Mouse (Mus musculus): ENCODE data around the gene Olfr566. TPM values are rescaled to one million over a fixed set of nuclear protein-coding genes. Genes with fewer than 3 reads are reported as not detected.

Gene Olfr566
- polyA plus RNA-seq (2012; rRNA removed), result not detected in 2 replicates

DNA sequence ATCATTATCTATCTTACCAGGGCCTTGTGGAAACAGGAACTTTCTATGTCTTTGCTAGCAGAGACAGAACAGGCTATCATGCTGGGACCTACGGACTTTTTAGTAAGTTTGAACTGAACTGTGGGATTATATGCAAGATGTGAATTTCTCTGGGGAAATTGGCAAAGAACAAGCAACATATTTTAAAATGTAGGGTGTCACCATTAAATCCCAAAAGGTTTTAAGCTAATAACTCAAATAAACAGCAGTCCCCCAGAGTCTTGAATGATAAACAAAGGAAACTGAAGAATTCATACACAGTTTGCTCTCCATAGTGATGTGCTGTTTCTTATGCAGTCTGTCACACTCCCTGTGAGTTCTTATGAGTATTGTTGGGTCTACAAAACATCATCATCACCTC lies at the start of gene Olfr566:
TSS of gene Olfr566 (minus strand) at position 101 of the 400 bp plus-strand sequence.
- TF ChIP-seq POLR2A (IDR thresholded peaks at IDR 0.05; ENCODE audit: low read depth, low read length) (no peak), CTCF (IDR thresholded peaks at IDR 0.05; ENCODE audit: extremely low read depth, insufficient read depth, insufficient read length, insufficient replicate concordance) (no peak)
- no peaks in the 10 kb centered on the region for H3K36me3 ChIP-seq (ENCODE audit: control insufficient read depth, insufficient read depth, low read length)
- H3K27ac ChIP-seq (ENCODE audit: insufficient read depth, low read length), result no peak within 1 kb of the TSS
- H3K4me3 ChIP-seq (ENCODE audit: extremely low read depth, insufficient read depth, insufficient read length), result no peak within 1 kb of the TSS
- DNase-seq (ENCODE audit: low read depth in 1 of 2, low spot score in 2 of 2), result no peak
- 81% methylated on average over 1 of the region's 1 CpGs for WGBS
- H3K4me1 ChIP-seq (ENCODE audit: control insufficient read depth, insufficient read depth, insufficient read length), result no peaks in the 10 kb centered on the region
- no peaks in the 10 kb centered on the region for H3K27me3 ChIP-seq (ENCODE audit: control insufficient read depth, insufficient read depth, low read length)

DNA sequence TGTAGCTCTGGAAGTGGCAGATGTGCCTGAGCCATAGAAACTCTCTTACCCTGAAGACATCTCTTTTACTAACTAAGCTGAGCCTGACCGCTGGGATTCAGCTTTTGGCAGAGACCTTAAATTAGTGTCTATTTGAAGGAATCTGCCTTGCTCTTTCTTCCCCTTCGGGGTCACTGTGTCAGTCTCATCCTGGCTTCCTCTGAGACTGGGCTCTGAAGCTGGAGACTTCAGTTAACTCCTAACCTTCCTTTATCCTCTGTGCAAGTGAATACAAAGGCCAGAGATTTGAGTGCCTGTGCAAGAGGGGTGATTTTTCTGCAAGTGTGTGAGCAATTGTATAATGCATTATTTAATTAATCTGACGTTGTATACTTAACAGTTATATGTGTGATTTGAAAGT lies 32.2 kb upstream of the Olfr566 start, which contains the start of gene Olfr569:
TSS of gene Olfr569 (minus strand) at position 101 of the 400 bp plus-strand sequence.
- H3K27me3 ChIP-seq (ENCODE audit: control insufficient read depth, insufficient read depth, low read length), result no peaks in the 10 kb centered on the region
- H3K27ac ChIP-seq (ENCODE audit: insufficient read depth, low read length), result no peak within 1 kb of the TSS
- H3K4me3 ChIP-seq (ENCODE audit: extremely low read depth, insufficient read depth, insufficient read length), result no peak within 1 kb of the TSS
- DNase-seq (ENCODE audit: low read depth in 1 of 2, low spot score in 2 of 2), result no peak
- 73% methylated on average over 3 of the region's 3 CpGs for WGBS
- no peaks in the 10 kb centered on the region for H3K4me1 ChIP-seq (ENCODE audit: control insufficient read depth, insufficient read depth, insufficient read length)
- H3K36me3 ChIP-seq (ENCODE audit: control insufficient read depth, insufficient read depth, low read length), result no peaks in the 10 kb centered on the region
- no peak for TF ChIP-seq POLR2A (IDR thresholded peaks at IDR 0.05; ENCODE audit: low read depth, low read length)
- TF ChIP-seq CTCF (IDR thresholded peaks at IDR 0.05; ENCODE audit: extremely low read depth, insufficient read depth, insufficient read length, insufficient replicate concordance), result no peak

- H3K36me3 ChIP-seq (ENCODE audit: control insufficient read depth, insufficient read depth, low read length), result no peaks in the 10 kb centered on the region
- H3K4me1 ChIP-seq (ENCODE audit: control insufficient read depth, insufficient read depth, insufficient read length), result no peaks in the 10 kb centered on the region
- H3K4me3 ChIP-seq (ENCODE audit: extremely low read depth, insufficient read depth, insufficient read length), result no peak within 1 kb of the TSS
- TF ChIP-seq POLR2A (IDR thresholded peaks at IDR 0.05; ENCODE audit: low read depth, low read length), result no peak
- no peak for TF ChIP-seq CTCF (IDR thresholded peaks at IDR 0.05; ENCODE audit: extremely low read depth, insufficient read depth, insufficient read length, insufficient replicate concordance)
- no peak within 1 kb of the TSS for H3K27ac ChIP-seq (ENCODE audit: insufficient read depth, low read length)
- DNase-seq (ENCODE audit: low read depth in 1 of 2, low spot score in 2 of 2), result no peak
- no peaks in the 10 kb centered on the region for H3K27me3 ChIP-seq (ENCODE audit: control insufficient read depth, insufficient read depth, low read length)
Observed at GRCm38 (mm10) chr7:102876822-102877221, 18.3 kb upstream of the Olfr566 start, which contains the start of gene Olfr568. Gene Olfr568 (plus strand): TSS chr7:102877122.

DNA sequence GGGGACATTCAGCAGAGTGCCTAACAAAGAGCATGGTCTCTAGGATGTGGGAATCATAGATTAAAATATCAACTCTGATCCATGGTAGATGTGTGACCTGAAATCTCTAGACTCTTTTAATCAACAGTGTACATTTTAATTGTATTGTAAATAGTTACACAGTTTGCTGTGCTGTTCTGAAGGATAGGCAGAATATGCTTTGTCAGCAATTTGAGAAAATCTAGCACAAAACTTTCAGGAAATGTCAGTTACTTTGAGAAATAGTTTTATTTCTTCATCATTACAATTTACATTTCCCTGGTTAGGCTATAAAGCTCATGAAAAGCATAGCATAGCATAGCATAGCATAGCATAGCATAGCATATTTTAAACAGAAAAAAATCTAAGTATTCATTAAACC lies 2.8 kb downstream of the Olfr566 start:
- no peak for TF ChIP-seq POLR2A (IDR thresholded peaks at IDR 0.05; ENCODE audit: low read depth, low read length)
- TF ChIP-seq CTCF (IDR thresholded peaks at IDR 0.05; ENCODE audit: extremely low read depth, insufficient read depth, insufficient read length, insufficient replicate concordance), result no peak

More for the DNA sequence above, 2.8 kb downstream of the Olfr566 start:
- Histone ChIP-seq H3K36me3 (ENCODE audit: control insufficient read depth, insufficient read depth, low read length) (no peaks in the 10 kb centered on the region), H3K4me1 (ENCODE audit: control insufficient read depth, insufficient read depth, insufficient read length) (no peaks in the 10 kb centered on the region), H3K27ac (ENCODE audit: insufficient read depth, low read length) (no peak overlapping the region), H3K4me3 (ENCODE audit: extremely low read depth, insufficient read depth, insufficient read length) (no peak overlapping the region), H3K27me3 (ENCODE audit: control insufficient read depth, insufficient read depth, low read length) (no peaks in the 10 kb centered on the region)
- no peak for DNase-seq (ENCODE audit: low read depth in 1 of 2, low spot score in 2 of 2)

Other genes with a start within 250 kb of the Olfr566 start
- not detected in 2 replicates for gene Olfr553, start 240.5 kb downstream of the Olfr566 start, polyA plus RNA-seq (2012; rRNA removed)
- not detected in 2 replicates for gene Olfr554, start 220.3 kb downstream of the Olfr566 start, polyA plus RNA-seq (2012; rRNA removed)
- not detected in 2 replicates for gene Olfr555, start 199.9 kb downstream of the Olfr566 start, polyA plus RNA-seq (2012; rRNA removed)
- not detected in 2 replicates for gene Olfr556, start 193.9 kb downstream of the Olfr566 start, polyA plus RNA-seq (2012; rRNA removed)
- gene Trim68, start 171.4 kb downstream of the Olfr566 start, polyA plus RNA-seq (2012; rRNA removed), result 10.6 and 12.4 TPM in 2 replicates
- gene Olfr557, start 162.9 kb downstream of the Olfr566 start, polyA plus RNA-seq (2012; rRNA removed), result not detected in 2 replicates
- 0.07 and 0.19 TPM in 2 replicates for gene Olfr558, start 156.6 kb downstream of the Olfr566 start, polyA plus RNA-seq (2012; rRNA removed)
- gene Olfr33, start 139.7 kb downstream of the Olfr566 start, polyA plus RNA-seq (2012; rRNA removed), result not detected in 2 replicates
- not detected in 2 replicates for gene Olfr559, start 131.3 kb downstream of the Olfr566 start, polyA plus RNA-seq (2012; rRNA removed)
- gene Olfr560, start 99.4 kb downstream of the Olfr566 start, polyA plus RNA-seq (2012; rRNA removed), result not detected in 2 replicates
- gene Olfr78, start 99.3 kb downstream of the Olfr566 start, polyA plus RNA-seq (2012; rRNA removed), result 0.12 and 0.26 TPM in 2 replicates
- not detected in 2 replicates for gene Olfr561, start 87.5 kb downstream of the Olfr566 start, polyA plus RNA-seq (2012; rRNA removed)
- gene Olfr564, start 55.3 kb downstream of the Olfr566 start, polyA plus RNA-seq (2012; rRNA removed), result not detected in 2 replicates
- not detected in 2 replicates for gene Olfr568, start 18.4 kb upstream of the Olfr566 start, polyA plus RNA-seq (2012; rRNA removed)
- gene Olfr569, start 32.1 kb upstream of the Olfr566 start, polyA plus RNA-seq (2012; rRNA removed), result not detected in 2 replicates
- gene Olfr570, start 35.8 kb upstream of the Olfr566 start, polyA plus RNA-seq (2012; rRNA removed), result not detected in 2 replicates
- gene Olfr571, start 58.8 kb upstream of the Olfr566 start, polyA plus RNA-seq (2012; rRNA removed), result not detected in 2 replicates
- gene Olfr572, start 65.6 kb upstream of the Olfr566 start, polyA plus RNA-seq (2012; rRNA removed), result not detected in 2 replicates
- not detected in 2 replicates for gene Olfr573-ps1, start 83.8 kb upstream of the Olfr566 start, polyA plus RNA-seq (2012; rRNA removed)
- gene Olfr574, start 89.7 kb upstream of the Olfr566 start, polyA plus RNA-seq (2012; rRNA removed), result not detected in 2 replicates
- gene Olfr575, start 100.0 kb upstream of the Olfr566 start, polyA plus RNA-seq (2012; rRNA removed), result not detected in 2 replicates
- not detected in 2 replicates for gene Olfr576, start 103.9 kb upstream of the Olfr566 start, polyA plus RNA-seq (2012; rRNA removed)
- not detected in 2 replicates for gene Olfr577, start 117.2 kb upstream of the Olfr566 start, polyA plus RNA-seq (2012; rRNA removed)
- not detected in 2 replicates for gene Olfr578, start 130.6 kb upstream of the Olfr566 start, polyA plus RNA-seq (2012; rRNA removed)
- gene Olfr582, start 179.3 kb upstream of the Olfr566 start, polyA plus RNA-seq (2012; rRNA removed), result not detected in 2 replicates
- gene Olfr583, start 192.5 kb upstream of the Olfr566 start, polyA plus RNA-seq (2012; rRNA removed), result not detected in 2 replicates
- not detected in 2 replicates for gene Olfr584, start 223.1 kb upstream of the Olfr566 start, polyA plus RNA-seq (2012; rRNA removed)
- not detected in 2 replicates for gene Olfr585, start 239.0 kb upstream of the Olfr566 start, polyA plus RNA-seq (2012; rRNA removed)